ENCODE assay signal across 8 mouse cellular contexts in genomic region chr12:23315186-23315585, GRCm38 (mm10).
DNase-seq lines count a peak whose midpoint lies in the region; ATAC-seq and TF ChIP-seq lines count a peak whose summit lies in the region.
"Not testable (repeated sequence)": the region's sequence is repeated elsewhere in the genome, so short reads cannot be mapped to it uniquely, and the experiment has no call there.

No protein-coding gene starts in this region.

- TF ChIP-seq CTCF in gastrocnemius, adult 2 months (IDR thresholded peaks at IDR 0.05); kidney, postnatal 0 days (IDR thresholded peaks at IDR 0.05; ENCODE audit: low read depth): not testable (repeated sequence)

- not testable (repeated sequence) for H3K36me3 ChIP-seq in hindbrain, embryonic 10.5 days; kidney, postnatal 0 days (ENCODE audit: insufficient read depth, low read length); liver, embryonic 15.5 days (replicated peaks); midbrain, embryonic 16.5 days (ENCODE audit: control insufficient read depth, insufficient read depth, low read length)

- ATAC-seq in kidney, postnatal 0 days (replicated peaks; ENCODE audit: low FRiP score, low read depth), result peak; percentile 77; the same call in 1 of the 2 replicates
- not testable (repeated sequence) for ATAC-seq in liver, embryonic 15.5 days (ENCODE audit: insufficient read depth); midbrain, embryonic 16.5 days

- intact Hi-C loops in gastrocnemius, adult 2 months (cut with DNase I), result not testable (repeated sequence)

- peak overlapping the region; percentile 43 for H3K4me2 ChIP-seq in kidney, postnatal 0 days (ENCODE audit: low read length)
- H3K4me2 ChIP-seq in liver, embryonic 15.5 days, result peak overlapping the region; percentile 46
- H3K4me2 ChIP-seq in midbrain, embryonic 16.5 days (ENCODE audit: low read length), result peak overlapping the region; percentile 23; the same call in 1 of the 2 replicates

- not testable (repeated sequence) for H3K27me3 ChIP-seq in hindbrain, embryonic 10.5 days (ENCODE audit: insufficient read depth, poor library complexity, severe bottlenecking); kidney, postnatal 0 days (ENCODE audit: insufficient read depth, low read length); liver, embryonic 15.5 days; midbrain, embryonic 16.5 days (ENCODE audit: control insufficient read depth, insufficient read depth, low read depth, low read length)

- not testable (repeated sequence) for H3K27ac ChIP-seq in gastrocnemius, adult 2 months; kidney, postnatal 0 days; liver, embryonic 15.5 days (replicated peaks); midbrain, embryonic 16.5 days (ENCODE audit: low read length)
- H3K27ac ChIP-seq in hindbrain, embryonic 10.5 days, result 0 out of 2 replicates have a peak overlapping the region, but pooled peaks have one; percentile 67

- not testable (repeated sequence) for H3K9ac ChIP-seq in kidney, postnatal 0 days (ENCODE audit: low read depth, low read length); liver, embryonic 15.5 days; midbrain, embryonic 16.5 days (ENCODE audit: low read depth, low read length)

- H3K9me3 ChIP-seq in hindbrain, embryonic 10.5 days; kidney, postnatal 0 days (replicated peaks; ENCODE audit: low read length); liver, embryonic 15.5 days (replicated peaks); midbrain, embryonic 16.5 days (replicated peaks; ENCODE audit: control insufficient read depth, low read length, poor library complexity, severe bottlenecking): not testable (repeated sequence)

- DNase-seq in Muller cell, postnatal 12 days (ENCODE audit: inconsistent ontology term), result peak; percentile 0
- DNase-seq in embryo, embryonic 9.5 days (ENCODE audit: extremely low spot score), result peak; percentile 65
- not testable (repeated sequence) for DNase-seq in gastrocnemius, adult 2 months
- peak; percentile 55 for DNase-seq in hindbrain, embryonic 10.5 days (ENCODE audit: low spot score)
- peak; percentile 11 for DNase-seq in kidney, postnatal 0 days (ENCODE audit: low spot score)
- DNase-seq in testis, postnatal 14 days (ENCODE audit: low spot score), result peak; percentile 3

- H3K4me3 ChIP-seq in gastrocnemius, adult 2 months, result peak overlapping the region; percentile 39
- peak overlapping the region; percentile 50 for H3K4me3 ChIP-seq in hindbrain, embryonic 10.5 days
- peak overlapping the region; percentile 30 for H3K4me3 ChIP-seq in kidney, postnatal 0 days (replicated peaks; ENCODE audit: low read depth, low read length)
- H3K4me3 ChIP-seq in liver, embryonic 15.5 days (replicated peaks), result peak overlapping the region; percentile 35; the same call in 1 of the 2 replicates
- peak overlapping the region; percentile 12 for H3K4me3 ChIP-seq in midbrain, embryonic 16.5 days (ENCODE audit: low read depth, low read length)

- WGBS in hindbrain, embryonic 10.5 days, result 1% methylated on average over 27 of the region's 38 CpGs
- 2% methylated on average over 17 of the region's 38 CpGs for WGBS in kidney, postnatal 0 days
- WGBS in liver, embryonic 15.5 days (ENCODE audit: insufficient replicate concordance), result 3% methylated on average over 22 of the region's 38 CpGs
- under 1% methylated on average over 21 of the region's 38 CpGs for WGBS in midbrain, embryonic 16.5 days

- not testable (repeated sequence) for H3K4me1 ChIP-seq in hindbrain, embryonic 10.5 days (replicated peaks); kidney, postnatal 0 days (replicated peaks; ENCODE audit: insufficient read depth, low read length); liver, embryonic 15.5 days (replicated peaks); midbrain, embryonic 16.5 days (ENCODE audit: control insufficient read depth, insufficient read depth, low read length)
